Mouse (Mus musculus) naive thymus-derived CD4-positive, alpha-beta T cell, adult 2 months (primary cell): ENCODE results near the gene Rab6b.

Experiments
- DNase-seq: peaks from one replicate; pipeline ENCODE4 v3.0.0-alpha.2; 2011; ENCODE audit warnings: low read depth

The Rab6b gene

GRCm38 (mm10) chr9:103108341-103108798 is 3.2 kb upstream of the Rab6b start:
- DNase-seq = peak; percentile 93

GRCm38 (mm10) chr9:103108943-103109670 is 2.5 kb upstream of the Rab6b start:
- peak; percentile 73 for DNase-seq

- no peak for DNase-seq
Measured at GRCm38 (mm10) chr9:103109911-103110310, 1.7 kb upstream of the Rab6b start.

GRCm38 (mm10) chr9:103110727-103111501 is 673 bp upstream of the Rab6b start:
- DNase-seq = peak; percentile 68

- peak; percentile 62 for DNase-seq
Measured at GRCm38 (mm10) chr9:103112471-103113271, 1.1 kb downstream of the Rab6b start.

GRCm38 (mm10) chr9:103113351-103113750 is 1.8 kb downstream of the Rab6b start:
- peak; percentile 36 for DNase-seq

- DNase-seq = no peak
Measured at GRCm38 (mm10) chr9:103114326-103114725, 2.7 kb downstream of the Rab6b start.

GRCm38 (mm10) chr9:103114901-103115300 is 3.3 kb downstream of the Rab6b start:
- DNase-seq = no peak

- no peak for DNase-seq
Measured at GRCm38 (mm10) chr9:103116941-103117340, 5.4 kb downstream of the Rab6b start.

GRCm38 (mm10) chr9:103117495-103117894 is 5.9 kb downstream of the Rab6b start:
- no peak for DNase-seq

- no peak for DNase-seq
Measured at GRCm38 (mm10) chr9:103117951-103118350, 6.4 kb downstream of the Rab6b start.

GRCm38 (mm10) chr9:103118651-103119275 is 7.2 kb downstream of the Rab6b start:
- no peak for DNase-seq

- DNase-seq = no peak
Measured at GRCm38 (mm10) chr9:103119781-103120180, 8.2 kb downstream of the Rab6b start.

GRCm38 (mm10) chr9:103120231-103120630 is 8.6 kb downstream of the Rab6b start:
- DNase-seq = no peak

- no peak for DNase-seq
Measured at GRCm38 (mm10) chr9:103121546-103121945, 10.0 kb downstream of the Rab6b start.

- DNase-seq = no peak
Measured at GRCm38 (mm10) chr9:103124746-103125145, 13.2 kb downstream of the Rab6b start.

GRCm38 (mm10) chr9:103133493-103134124 is 22.0 kb downstream of the Rab6b start:
- no peak for DNase-seq

- peak; percentile 56 for DNase-seq
Measured at GRCm38 (mm10) chr9:103134450-103135030, 23.0 kb downstream of the Rab6b start.

- DNase-seq = no peak
Measured at GRCm38 (mm10) chr9:103139481-103139880, 27.9 kb downstream of the Rab6b start.

GRCm38 (mm10) chr9:103140384-103140783 is 28.8 kb downstream of the Rab6b start:
- DNase-seq = no peak

- no peak for DNase-seq
Measured at GRCm38 (mm10) chr9:103141266-103141665, 29.7 kb downstream of the Rab6b start.
